Mouse (Mus musculus) neural tube, embryonic 10.5 days (tissue): ENCODE data around the gene Zfp334.

Source experiments
- DNase-seq: peaks from one replicate; pipeline ENCODE4 v3.0.0-alpha.2; 2017; ENCODE audit warnings: low spot score; ENCODE audit errors: extremely low spot score

Gene Zfp334

DNA sequence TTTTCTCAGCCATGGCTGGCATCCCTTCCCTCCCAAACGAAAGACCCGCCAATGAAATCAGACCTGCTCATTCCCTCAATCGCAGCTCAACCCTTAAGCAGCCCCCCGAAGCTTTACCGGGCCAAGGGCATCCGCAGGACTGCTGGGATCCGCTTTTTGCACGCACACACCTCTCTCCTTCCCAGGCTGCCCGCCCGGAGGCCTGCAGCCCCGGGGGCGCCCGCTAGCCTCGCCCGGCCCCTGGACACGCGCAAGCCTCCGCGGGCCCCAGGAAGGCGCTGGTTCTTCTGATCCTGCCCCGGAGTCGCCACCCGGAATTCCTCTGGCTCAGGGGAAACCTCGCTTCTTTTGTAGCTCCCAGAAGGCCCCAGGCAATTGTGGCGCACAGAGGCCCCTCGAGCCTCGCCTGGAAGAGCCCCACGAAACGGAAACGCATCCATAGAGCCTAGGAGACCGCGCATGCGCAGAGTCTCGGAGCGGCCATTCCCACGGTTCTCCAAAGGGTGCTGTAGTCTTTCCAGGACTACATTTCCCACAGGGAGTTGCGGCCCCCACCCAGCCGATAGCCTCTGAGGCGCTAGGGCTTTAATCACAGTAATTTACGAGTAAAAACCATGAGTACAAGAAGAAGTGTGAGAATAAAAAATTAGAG is at the start of gene Zfp334:
Zfp334 (minus strand) TSS at position 416 of the 652 bp plus-strand sequence.
- DNase-seq: peak; percentile 98

DNA sequence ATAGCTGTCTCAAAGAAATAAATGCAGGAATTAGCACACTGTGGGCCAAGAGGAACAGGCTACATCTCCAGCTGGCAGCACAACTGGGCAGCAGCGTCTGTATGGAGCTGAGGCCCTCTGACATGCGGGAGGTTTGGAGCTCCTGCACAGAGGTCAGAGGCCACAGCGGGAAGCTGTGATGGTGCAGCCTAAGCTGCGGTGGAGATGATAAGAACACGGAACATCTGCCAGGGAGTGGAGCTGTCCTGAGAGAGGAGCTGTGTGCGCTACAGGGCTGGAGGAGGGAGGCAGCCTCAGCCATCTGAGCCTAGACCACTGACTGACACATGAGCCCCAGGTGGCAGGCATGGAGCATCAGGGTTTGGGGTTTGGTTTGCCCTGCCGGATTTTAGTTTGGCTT is 40.6 kb upstream of the Zfp334 start:
- no peak for DNase-seq

DNA sequence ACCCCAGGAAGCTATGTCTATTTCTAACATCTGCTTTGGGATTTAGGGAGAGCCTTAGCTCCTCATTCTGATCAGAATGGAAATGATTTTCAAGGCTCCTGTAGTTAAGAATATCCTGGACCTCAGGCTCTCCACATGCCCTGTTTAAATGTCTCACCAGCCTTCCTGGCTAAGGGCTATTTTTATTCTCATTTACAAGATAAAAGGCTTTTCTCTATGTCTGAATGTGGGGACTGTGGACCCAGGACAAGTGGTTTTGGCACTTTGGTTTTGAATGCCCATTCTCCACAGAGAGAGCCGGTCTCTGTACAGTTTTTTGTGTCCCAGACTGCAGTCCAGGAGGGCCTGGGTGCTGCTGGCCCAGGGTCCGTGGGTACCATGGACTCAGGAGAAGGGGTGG is 32.1 kb upstream of the Zfp334 start:
- no peak for DNase-seq

DNA sequence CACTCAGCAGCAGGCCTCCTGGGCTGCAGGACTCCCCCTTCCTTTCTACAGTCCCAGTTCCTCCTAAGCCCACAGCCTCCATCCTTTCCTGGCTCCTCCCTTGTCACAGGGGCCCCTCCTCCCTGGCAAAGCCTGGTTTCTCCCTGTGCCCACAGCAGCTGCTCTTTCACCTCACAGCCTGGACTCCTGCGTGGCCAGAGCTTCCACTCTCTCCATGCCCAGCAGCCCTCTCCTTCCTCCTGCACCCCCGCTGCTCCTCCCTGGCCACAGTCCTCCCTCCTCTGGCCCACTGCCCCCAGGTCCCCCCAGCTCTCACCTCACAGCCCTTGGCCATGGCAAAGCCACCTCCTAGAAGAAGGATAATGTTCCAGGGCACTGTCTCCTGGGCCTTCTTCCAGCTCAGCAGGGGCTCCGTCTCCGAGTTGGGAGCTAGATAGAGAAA is 31.6 kb upstream of the Zfp334 start:
- no peak for DNase-seq

DNA sequence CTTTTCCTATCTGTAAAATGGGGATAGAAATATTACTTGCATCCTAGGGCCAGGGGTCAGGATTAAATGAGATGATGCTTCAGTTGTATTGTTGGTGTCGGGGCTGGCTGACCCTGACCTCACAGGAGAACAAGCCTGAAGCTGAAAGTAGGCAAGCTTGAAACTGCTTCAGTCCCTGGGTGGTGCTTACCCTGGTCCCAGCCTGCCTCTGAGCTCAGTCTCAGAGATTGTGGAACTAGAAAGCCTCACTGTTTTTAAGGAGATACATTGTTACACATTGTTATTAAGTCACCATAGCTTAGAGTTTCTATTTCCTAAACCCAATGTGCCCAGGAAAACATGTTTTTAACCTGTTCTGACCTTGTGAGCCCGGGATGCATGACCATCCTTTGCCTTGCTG is 30.5 kb upstream of the Zfp334 start:
- no peak for DNase-seq

DNA sequence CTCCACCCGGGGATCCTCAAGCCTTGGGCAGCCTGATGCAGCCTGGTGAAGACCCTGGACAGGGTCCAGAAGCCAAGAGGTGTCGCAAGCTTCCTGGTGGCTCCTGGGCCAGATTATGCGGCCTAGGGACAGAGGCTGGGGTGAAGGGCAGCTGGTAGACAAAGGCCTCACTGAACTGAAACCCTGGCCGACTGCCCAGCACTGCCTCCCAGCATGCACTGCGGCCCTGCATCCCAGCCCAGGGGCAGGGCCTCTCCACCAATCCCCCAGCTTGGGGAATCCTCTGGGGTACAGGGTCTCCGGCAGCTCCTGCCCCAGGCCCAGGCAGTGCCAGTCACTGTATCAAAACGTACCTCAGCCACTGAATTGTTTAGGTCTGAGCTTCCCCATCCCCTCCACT is 29.2 kb upstream of the Zfp334 start:
- no peak for DNase-seq

DNA sequence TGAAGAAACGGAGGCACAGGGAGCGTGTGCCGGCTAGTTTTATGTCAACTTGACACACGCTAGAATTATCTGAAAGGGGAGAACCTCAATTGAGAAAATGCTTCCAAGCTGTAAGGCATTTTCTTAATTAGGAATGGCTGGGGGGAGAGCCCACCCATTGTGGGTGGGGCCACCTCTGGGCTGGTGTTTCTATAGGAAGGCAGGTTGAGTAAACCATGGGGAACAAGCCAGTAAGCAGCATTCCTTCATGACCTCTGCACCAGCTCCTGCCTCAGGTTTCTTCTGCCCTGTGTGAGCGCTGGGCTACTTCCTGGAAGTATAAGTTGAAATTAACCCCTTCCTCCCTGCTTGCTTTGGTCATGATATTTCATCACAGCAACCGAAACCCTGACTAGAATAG is 27.7 kb upstream of the Zfp334 start:
- no peak for DNase-seq

DNA sequence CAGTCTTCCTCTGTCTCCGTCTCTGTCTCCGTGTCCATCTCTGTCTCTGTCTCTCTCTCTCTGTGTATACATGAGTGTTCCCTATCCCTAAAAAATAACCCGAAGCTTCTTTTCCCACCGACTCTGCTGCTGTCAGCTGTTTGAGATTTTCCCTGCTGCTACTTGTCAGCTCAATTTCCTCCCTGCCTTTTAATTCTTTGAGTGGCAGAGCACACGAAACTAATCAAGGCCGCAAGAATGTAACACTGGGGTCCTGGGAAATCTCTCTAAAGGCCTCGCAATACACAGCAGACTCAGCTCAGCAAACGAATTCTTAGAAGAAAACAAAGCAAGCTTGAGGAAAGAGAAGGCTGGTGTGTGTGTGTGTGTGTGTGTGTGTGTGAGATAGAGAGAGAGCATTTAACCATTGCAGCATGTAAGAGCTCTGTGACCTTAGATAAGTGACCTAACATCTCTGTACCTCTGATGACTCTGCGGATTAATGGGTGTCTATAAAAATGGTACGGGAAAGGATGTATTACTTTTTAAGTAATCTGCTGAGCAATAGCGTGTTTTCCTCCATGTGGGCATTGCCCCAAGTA is 27.2 kb upstream of the Zfp334 start:
- DNase-seq: no peak

DNA sequence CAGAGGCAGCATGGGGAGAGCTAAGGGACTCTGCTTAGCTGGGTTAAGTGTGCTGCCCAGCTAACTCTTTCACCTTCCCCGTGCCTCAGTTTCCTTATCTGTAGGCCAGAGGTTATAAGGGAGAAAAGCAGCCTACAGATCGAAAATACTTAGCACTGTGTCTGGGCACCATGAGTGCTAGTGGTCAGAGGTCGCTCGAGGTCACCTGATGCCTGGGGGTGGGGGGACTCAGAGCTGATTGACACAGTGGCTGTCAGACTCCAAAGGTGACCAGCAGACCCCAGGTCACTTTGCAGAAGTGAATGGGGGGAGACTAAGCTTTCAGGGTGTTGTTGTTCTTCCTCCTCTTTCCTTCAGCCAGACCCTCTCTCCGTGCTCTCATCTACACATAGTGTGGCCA is 26.3 kb upstream of the Zfp334 start:
- DNase-seq: no peak

DNA sequence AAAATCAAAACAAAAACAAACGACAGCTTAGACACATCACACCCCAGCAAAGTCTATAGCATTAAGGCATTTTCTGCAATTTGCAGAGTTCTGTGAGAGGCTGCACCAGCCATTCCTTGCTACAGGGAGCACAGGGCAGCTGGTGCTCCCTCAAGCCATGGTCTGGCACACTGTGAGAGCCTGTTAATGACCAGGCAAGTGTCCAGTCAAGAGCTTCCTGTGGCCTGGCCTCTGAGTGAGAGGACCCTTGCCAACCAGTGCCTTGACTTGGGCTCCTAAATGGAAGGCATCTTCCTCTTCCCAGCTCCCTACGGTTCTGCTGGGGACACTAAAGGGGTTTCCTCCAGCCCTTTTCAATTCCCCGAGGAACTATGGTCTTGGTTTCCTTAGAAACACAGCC is 25.8 kb upstream of the Zfp334 start:
- no peak for DNase-seq

DNA sequence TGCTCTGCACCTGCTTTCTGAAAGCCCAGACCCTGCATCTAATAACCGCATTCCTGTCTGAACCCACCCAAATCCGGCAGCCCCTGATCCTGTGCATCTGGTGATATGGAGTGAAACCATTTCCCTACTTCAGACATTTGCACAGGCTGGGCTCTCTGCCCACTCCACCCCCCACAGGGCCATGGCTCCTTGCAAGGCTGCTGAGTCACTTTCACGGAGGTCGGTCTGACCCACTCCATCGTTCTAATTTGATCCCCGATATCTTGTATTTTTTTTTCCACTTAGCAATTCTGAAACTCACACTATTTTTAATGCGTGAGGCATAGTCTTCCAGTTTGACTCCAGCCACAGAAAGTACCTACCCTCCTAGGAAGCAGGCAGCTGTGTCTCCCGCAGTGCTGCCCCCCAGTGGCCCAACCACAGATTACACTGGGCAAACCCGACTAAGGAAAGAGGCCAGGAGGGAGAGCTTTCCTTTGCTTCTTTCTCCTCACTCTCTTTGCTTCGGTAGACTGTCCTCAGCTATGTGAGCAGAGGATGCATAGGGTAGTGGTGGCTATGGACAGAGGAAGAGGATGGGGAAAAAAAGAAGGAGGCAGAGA is 19.7 kb upstream of the Zfp334 start:
- peak; percentile 78 for DNase-seq

DNA sequence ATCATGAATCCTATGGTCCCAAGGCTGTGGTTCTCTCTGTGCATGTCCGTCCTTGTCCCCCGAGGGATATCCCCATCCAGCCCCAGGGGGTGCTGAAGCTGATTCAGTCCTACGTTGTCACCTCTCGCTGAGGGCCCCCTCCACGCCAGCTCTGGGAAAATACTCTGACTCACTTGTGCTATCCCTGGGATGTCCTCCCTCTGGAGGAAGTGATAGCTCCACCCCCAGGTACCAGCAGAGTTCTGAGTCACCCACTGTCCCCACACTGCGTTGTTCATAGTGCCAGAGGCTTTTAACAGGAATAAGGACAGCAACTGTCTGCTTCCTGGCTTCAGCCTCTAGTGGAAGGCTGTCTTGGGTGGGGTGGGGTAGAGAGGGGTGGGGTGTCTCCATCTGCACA is 17.3 kb upstream of the Zfp334 start:
- DNase-seq: no peak

DNA sequence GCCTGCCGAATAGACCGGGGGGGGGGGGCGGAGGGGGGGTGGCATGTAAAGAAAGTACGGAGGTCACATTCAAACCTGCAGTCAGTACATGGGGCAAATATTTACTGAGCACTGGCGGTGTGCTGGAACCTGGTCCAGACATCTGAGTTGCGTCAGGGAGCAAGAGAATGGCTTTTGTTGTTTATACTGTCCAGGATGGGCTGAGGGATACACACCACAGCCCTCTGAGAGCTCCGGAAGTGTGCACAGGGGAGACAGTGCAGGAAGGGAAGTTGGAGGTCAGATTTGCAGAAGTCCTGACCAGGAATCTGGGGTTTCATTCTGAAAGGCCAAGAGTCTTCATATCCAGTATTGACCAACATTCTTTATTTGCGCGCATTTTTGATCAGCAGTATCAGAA is 16.9 kb upstream of the Zfp334 start:
- no peak for DNase-seq

DNA sequence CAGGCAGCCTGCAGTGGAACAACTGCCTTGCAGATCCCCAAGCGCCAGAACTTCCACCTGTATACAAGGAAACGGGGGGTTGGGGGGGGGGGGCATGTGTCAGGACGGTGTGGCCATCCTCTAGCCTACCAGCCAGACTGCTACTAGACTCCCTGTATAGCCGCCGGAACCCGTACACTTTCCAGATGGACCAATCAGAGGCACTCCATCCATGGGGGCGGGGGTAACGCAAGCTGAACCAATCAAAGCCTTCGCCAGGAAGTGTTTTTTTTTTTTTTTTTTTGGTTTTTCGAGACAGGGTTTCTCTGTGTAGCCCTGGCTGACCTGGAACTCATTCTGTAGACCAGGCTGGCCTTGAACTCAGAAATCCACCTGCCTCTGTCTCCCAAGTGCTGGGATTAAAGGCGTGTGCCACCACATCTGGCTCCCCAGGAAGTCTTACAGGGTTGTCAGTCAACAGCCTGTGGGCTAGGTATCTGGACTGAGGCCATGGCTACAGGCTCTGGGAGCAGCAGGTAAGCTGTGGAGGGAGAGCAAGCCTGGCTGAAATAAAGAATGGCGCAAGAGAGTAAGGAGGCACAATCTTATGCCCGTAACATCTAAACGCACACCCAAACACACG is 10.2 kb upstream of the Zfp334 start:
- no peak for DNase-seq

DNA sequence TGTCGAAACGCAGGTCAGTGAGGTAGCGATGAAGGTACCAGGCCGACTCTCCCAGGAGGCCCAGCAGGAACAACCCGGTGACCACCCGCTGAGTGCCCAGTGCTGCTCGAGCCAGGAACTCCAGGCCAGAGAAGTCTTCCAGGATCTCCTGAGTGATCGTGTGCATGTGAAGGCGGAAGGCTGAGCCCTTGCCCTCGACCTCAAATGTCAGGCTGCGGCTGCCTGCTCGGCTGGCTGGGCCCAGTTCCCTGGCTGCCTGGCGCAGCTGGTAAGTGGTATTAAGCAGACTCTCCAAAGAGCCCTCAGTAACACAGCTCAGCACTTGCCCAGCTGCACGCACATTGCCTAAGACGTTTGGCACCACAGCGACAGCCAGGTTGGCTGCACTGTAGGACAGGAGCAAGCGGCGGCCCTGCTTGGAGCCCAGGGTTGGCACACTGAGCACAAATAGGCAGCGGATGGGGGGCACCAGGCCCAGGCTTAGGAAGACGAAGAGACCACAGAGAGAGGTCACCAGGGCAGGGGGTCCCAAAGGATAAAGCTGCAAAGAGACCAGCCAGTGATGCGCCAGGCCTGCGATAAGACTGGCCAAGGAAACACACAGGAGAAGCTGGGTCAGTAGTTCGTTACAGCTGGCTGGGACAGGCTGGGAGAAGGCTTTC is 9.6 kb upstream of the Zfp334 start:
- no peak for DNase-seq

DNA sequence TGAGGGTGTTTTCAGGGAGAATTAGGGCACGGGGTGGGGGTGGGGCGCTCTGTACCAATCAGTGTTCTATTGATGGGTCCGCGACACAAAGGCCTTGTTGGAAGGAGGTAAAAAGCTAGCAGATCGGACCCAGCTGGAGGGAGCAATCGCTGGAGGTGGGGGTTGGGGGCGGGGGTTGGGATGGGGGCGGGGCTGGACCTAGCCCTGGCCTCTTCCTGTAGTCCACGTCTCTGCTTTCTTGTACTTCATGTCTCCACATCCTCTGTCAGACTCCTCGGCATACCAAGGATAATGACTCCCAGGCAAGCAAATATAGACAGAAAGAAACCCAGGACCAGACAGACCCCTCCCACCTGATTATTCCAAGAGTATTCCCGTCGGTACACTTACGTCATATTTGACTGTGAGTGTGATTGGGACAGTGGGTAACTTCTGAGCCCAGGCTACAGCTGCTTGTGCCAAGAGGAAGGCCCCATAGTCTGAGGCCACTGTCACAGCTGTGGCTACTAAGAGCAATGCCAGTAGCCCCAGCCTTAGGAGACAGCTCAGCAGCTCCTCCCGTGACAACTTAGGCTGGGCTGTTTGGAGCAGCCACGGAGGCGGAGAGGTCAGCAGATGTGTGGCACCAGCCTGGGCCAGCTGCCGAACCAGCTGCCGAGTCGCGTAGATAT is 8.9 kb upstream of the Zfp334 start:
- DNase-seq: peak; percentile 33

DNA sequence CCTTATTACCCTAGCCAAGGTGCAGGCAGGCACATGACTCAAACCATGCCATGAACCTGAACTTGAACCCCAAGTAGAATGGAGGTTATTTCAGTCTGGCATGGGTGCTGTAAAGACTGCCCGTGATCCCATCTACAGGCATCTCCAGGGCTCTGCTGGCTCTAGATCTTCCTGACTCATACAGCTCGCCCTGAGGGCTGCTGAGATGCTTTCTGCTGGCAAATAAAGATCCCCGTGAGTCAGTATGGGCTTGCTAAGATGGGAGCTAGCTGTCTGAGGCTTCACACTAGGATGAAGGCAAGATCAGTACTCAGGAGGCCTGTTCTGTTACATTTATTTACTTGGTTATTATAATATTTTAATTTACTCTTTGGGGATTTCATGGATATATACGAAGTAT is 4.1 kb upstream of the Zfp334 start:
- DNase-seq: no peak

DNA sequence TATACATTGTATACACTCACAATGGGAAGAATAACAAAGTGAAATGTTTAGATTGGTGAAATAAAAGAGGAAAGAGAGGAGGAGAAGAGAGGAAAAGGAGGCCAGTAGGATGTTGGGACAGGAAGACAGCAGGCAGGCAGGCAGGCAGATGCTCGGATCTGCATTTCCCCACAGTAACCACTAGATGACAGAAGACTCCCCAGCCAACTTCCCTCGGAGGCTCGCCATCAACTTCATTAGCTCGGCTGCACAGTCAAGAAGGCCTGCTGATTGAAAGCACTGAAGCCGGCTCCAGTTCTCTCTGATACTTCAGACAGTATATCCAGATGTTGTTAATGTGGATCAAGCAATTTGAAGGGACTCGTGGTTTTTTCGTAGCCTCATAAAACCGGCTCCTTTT is 3.5 kb upstream of the Zfp334 start:
- peak; percentile 44 for DNase-seq

DNA sequence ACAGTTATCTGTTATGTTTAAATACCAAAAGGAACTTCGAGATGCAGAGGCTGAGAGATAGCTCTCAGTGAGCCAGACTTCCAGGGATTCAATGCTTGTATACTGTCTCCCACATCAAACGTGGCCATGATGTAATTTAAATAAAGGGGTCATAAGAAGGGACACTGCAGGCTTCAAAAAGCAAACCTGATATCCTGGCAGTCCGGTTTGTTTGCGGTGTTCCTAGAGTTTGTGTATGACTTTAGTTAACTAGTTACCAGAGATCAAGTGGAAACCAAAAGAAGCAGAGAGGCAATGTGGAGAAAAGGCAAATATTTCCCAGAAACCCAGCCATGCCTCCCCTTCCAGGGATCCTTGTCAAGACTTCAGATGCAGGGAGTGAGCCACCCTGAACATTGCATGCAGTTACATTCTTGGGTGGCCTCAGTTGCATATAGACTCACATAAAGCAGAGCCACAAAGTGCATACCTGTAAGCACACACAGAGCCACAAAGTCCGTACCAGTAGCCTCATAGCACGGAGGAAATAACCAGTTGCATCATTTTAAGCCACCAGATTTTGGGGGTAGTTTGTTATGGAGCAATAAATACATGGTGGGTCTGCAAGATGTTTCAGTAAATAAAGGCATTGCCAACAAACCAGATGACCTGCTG is 1.4 kb upstream of the Zfp334 start:
- DNase-seq: no peak

DNA sequence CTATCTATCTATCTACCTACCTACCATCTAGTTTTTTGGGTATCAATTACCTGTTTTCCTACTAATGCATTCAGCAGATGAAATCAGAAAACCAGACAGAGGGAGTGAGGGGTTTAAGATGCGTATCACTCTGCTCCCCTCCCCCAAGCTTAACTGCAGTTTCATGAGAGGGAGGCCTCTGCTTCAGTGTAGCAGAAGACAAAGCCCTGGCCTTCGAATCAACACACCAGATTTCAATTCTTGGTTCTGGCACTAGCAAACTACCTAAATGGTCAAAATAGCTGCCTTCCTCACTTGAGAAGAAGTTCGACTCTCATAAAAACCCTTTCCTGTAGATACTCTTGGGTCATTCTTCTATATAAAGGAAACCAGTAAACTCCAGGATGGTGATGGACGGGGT is 689 bp downstream of the Zfp334 start:
- no peak for DNase-seq

DNA sequence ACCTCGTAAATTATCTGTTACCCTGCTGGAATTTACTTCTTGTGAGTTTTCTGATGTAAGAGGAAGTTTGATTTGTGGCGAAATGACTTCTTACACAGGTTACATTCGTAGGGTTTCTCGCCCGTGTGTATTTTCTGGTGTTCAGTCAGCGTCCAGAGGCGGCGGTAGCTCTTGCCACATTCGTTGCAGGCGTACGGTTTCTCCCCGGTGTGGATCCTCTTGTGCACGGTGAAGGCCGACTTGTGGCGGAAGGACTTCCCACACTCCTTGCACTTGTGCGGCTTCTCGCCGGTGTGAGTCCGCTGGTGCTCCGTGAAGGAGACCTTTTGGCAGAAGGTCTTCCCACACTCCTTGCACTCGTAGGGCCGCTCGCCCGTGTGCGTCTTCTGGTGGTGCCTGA is 8.0 kb downstream of the Zfp334 start:
- no peak for DNase-seq
